Mouse (Mus musculus) liver, embryonic 12.5 days (tissue): ENCODE results near the gene 1700003F12Rik. TPM values are rescaled to one million over a fixed set of nuclear protein-coding genes. Genes with fewer than 3 reads are reported as not detected.
A peak's percentile ranks its signal among the peaks of the same experiment; 100 is the strongest.

Source experiments
- ATAC-seq: fragments of 200-750 bp; cut with Nextera tagmentation; 2 replicates; pipeline ENCODE4 v1.8.0; 2017; ENCODE audit warnings: moderate number of reproducible peaks, mild to moderate bottlenecking, moderate library complexity
- H3K27ac ChIP-seq: fragments of 300-500 bp; sonication (generic); 2 replicates; pipeline ENCODE4 v1.5.1; 2016; ENCODE audit warnings: mild to moderate bottlenecking
- H3K27me3 ChIP-seq: fragments of 300-500 bp; sonication (generic); replicated peaks from 2 replicates; pipeline ENCODE4 v1.6.1; 2016; ENCODE audit warnings: mild to moderate bottlenecking, moderate library complexity
- H3K36me3 ChIP-seq: fragments of 300-500 bp; sonication (generic); 2 replicates; pipeline ENCODE4 v1.6.1; 2016; ENCODE audit warnings: mild to moderate bottlenecking, moderate library complexity
- H3K4me1 ChIP-seq: fragments of 300-500 bp; sonication (generic); 2 replicates; pipeline ENCODE4 v1.6.1; 2016
- H3K4me2 ChIP-seq: fragments of 300-500 bp; sonication (generic); 2 replicates; pipeline ENCODE4 v1.6.1; 2016; ENCODE audit warnings: mild to moderate bottlenecking, moderate library complexity
- H3K4me3 ChIP-seq: fragments of 300-500 bp; sonication (generic); 2 replicates; pipeline ENCODE4 v1.5.1; 2016; ENCODE audit warnings: mild to moderate bottlenecking, moderate library complexity
- H3K9ac ChIP-seq: fragments of 300-500 bp; sonication (generic); 2 replicates; pipeline ENCODE4 v1.6.1; 2016; ENCODE audit warnings: mild to moderate bottlenecking, moderate library complexity
- H3K9me3 ChIP-seq: fragments of 300-500 bp; sonication (generic); replicated peaks from 2 replicates; pipeline ENCODE4 v1.6.1; 2016; ENCODE audit warnings: mild to moderate bottlenecking, moderate library complexity
- WGBS: fragments of 180-500 bp; shearing (Covaris S2); methylation state at CpG from one replicate; pipeline ENCODE4 v1.1.7; 2016; ENCODE audit not compliant: insufficient replicate concordance; 5-methylcytosine and 5-hydroxymethylcytosine counted together
- polyA plus RNA-seq: library from polyadenylated mRNA; unstranded; fragments of >200 nt; fragmentation: Nextera tagmentation; extraction: Ambion mirVana; gene quantifications from 2 replicates; pipeline ENCODE4 v1.2.1, GENCODE M21; 2016

1700003F12Rik gene
- polyA plus RNA-seq, 1 experiment from 2014 or later = 1.5 TPM

GRCm38 (mm10) chr2:154581421-154581820 lies 34.5 kb downstream of the 1700003F12Rik start:
- ATAC-seq = no peak
- H3K9ac ChIP-seq = no peak overlapping the region
- no peaks in the 10 kb centered on the region for H3K9me3 ChIP-seq
- no peak overlapping the region for H3K4me2 ChIP-seq
- H3K4me3 ChIP-seq = no peak overlapping the region
- no peak overlapping the region for H3K27ac ChIP-seq
- 0 out of 2 replicates have a peak, but pooled peaks cover 4% of the 10 kb centered on the region for H3K27me3 ChIP-seq
- H3K36me3 ChIP-seq = peaks cover 2% of the 10 kb centered on the region
- 83% methylated on average over 1 of the region's 1 CpGs for WGBS
- H3K4me1 ChIP-seq = peaks cover 30% of the 10 kb centered on the region

GRCm38 (mm10) chr2:154583906-154584872 lies 37.3 kb downstream of the 1700003F12Rik start:
- H3K9ac ChIP-seq = peak overlapping the region; percentile 12; the same call in 1 of the 2 replicates
- peaks cover 18% of the 10 kb centered on the region for H3K36me3 ChIP-seq
- H3K4me1 ChIP-seq = peaks cover 28% of the 10 kb centered on the region
- H3K27me3 ChIP-seq = 0 out of 2 replicates have a peak, but pooled peaks cover 4% of the 10 kb centered on the region
- 43% methylated on average over 15 of the region's 15 CpGs for WGBS
- no peak overlapping the region for H3K4me2 ChIP-seq
- H3K9me3 ChIP-seq = no peaks in the 10 kb centered on the region
- H3K27ac ChIP-seq = no peak overlapping the region; the same call in 1 of the 2 replicates
- H3K4me3 ChIP-seq = no peak overlapping the region
- ATAC-seq = peak; percentile 60

GRCm38 (mm10) chr2:154584931-154585601 lies 38.2 kb downstream of the 1700003F12Rik start:
- no peak for ATAC-seq
- WGBS = 66% methylated on average over 17 of the region's 17 CpGs
- no peak overlapping the region for H3K4me3 ChIP-seq
- H3K4me1 ChIP-seq = peaks cover 28% of the 10 kb centered on the region
- no peaks in the 10 kb centered on the region for H3K9me3 ChIP-seq
- 0 out of 2 replicates have a peak, but pooled peaks cover 4% of the 10 kb centered on the region for H3K27me3 ChIP-seq
- H3K9ac ChIP-seq = no peak overlapping the region
- H3K27ac ChIP-seq = no peak overlapping the region
- H3K4me2 ChIP-seq = no peak overlapping the region
- H3K36me3 ChIP-seq = peaks cover 19% of the 10 kb centered on the region

- Histone ChIP-seq H3K4me2 (no peak overlapping the region), H3K27ac (no peak overlapping the region), H3K9ac (no peak overlapping the region), H3K4me3 (no peak overlapping the region), H3K27me3 (0 out of 2 replicates have a peak, but pooled peaks cover 4% of the 10 kb centered on the region), H3K4me1 (peaks cover 28% of the 10 kb centered on the region), H3K9me3 (no peaks in the 10 kb centered on the region), H3K36me3 (peaks cover 21% of the 10 kb centered on the region)
- no peak for ATAC-seq
- WGBS = 60% methylated on average over 5 of the region's 5 CpGs
These were observed 39.5 kb downstream of the 1700003F12Rik start for GRCm38 (mm10) chr2:154586405-154586804.

- Histone ChIP-seq H3K4me1 (peaks cover 10% of the 10 kb centered on the region), H3K9ac (no peak overlapping the region), H3K9me3 (0 out of 2 replicates have a peak, but pooled peaks cover 3% of the 10 kb centered on the region), H3K4me2 (no peak overlapping the region), H3K27me3 (0 out of 2 replicates have a peak, but pooled peaks cover 4% of the 10 kb centered on the region), H3K4me3 (no peak overlapping the region), H3K36me3 (peaks cover 45% of the 10 kb centered on the region), H3K27ac (no peak overlapping the region)
- no peak for ATAC-seq
- WGBS = 83% methylated on average over 4 of the region's 4 CpGs
These were observed 42.2 kb downstream of the 1700003F12Rik start for GRCm38 (mm10) chr2:154589051-154589450.

- 66% methylated on average over 3 of the region's 3 CpGs for WGBS
- Histone ChIP-seq H3K9ac (no peak overlapping the region), H3K4me3 (no peak overlapping the region), H3K4me2 (no peak overlapping the region), H3K4me1 (no peaks in the 10 kb centered on the region), H3K36me3 (peaks cover 67% of the 10 kb centered on the region), H3K27me3 (no peaks in the 10 kb centered on the region), H3K27ac (no peak overlapping the region), H3K9me3 (0 out of 2 replicates have a peak, but pooled peaks cover 3% of the 10 kb centered on the region)
- no peak for ATAC-seq
These were observed 44.4 kb downstream of the 1700003F12Rik start for GRCm38 (mm10) chr2:154591239-154591638.

GRCm38 (mm10) chr2:154593025-154593424 lies 46.1 kb downstream of the 1700003F12Rik start:
- no peak overlapping the region for H3K4me2 ChIP-seq
- 0 out of 2 replicates have a peak, but pooled peaks cover 3% of the 10 kb centered on the region for H3K9me3 ChIP-seq
- 0 out of 2 replicates have a peak, but pooled peaks have one; percentile 52 for ATAC-seq
- 51% methylated on average over 3 of the region's 3 CpGs for WGBS
- H3K36me3 ChIP-seq = peaks cover 56% of the 10 kb centered on the region
- no peak overlapping the region for H3K9ac ChIP-seq
- no peak overlapping the region for H3K4me3 ChIP-seq
- H3K4me1 ChIP-seq = no peaks in the 10 kb centered on the region
- H3K27ac ChIP-seq = no peak overlapping the region
- H3K27me3 ChIP-seq = no peaks in the 10 kb centered on the region

- Histone ChIP-seq H3K27me3 (no peaks in the 10 kb centered on the region), H3K27ac (no peak overlapping the region), H3K4me3 (no peak overlapping the region), H3K4me2 (no peak overlapping the region), H3K36me3 (peaks cover 55% of the 10 kb centered on the region), H3K9me3 (0 out of 2 replicates have a peak, but pooled peaks cover 3% of the 10 kb centered on the region), H3K9ac (no peak overlapping the region), H3K4me1 (peaks cover 7% of the 10 kb centered on the region; the same call in 1 of the 2 replicates)
- WGBS = 77% methylated on average over 5 of the region's 5 CpGs
- ATAC-seq = no peak
These were observed 48.9 kb downstream of the 1700003F12Rik start for GRCm38 (mm10) chr2:154595775-154596174.

GRCm38 (mm10) chr2:154597399-154597798 lies 50.5 kb downstream of the 1700003F12Rik start:
- H3K27ac ChIP-seq = no peak overlapping the region
- 79% methylated on average over 3 of the region's 3 CpGs for WGBS
- no peaks in the 10 kb centered on the region for H3K27me3 ChIP-seq
- H3K9me3 ChIP-seq = 0 out of 2 replicates have a peak, but pooled peaks cover 3% of the 10 kb centered on the region
- peaks cover 9% of the 10 kb centered on the region for H3K4me1 ChIP-seq
- H3K4me3 ChIP-seq = no peak overlapping the region
- H3K4me2 ChIP-seq = no peak overlapping the region
- peaks cover 47% of the 10 kb centered on the region for H3K36me3 ChIP-seq
- H3K9ac ChIP-seq = no peak overlapping the region
- ATAC-seq = no peak
